Mouse (Mus musculus) CH12.LX (cell line): ENCODE data around the gene Tecta.

Experiments used
- CTCF ChIP-seq, 2 experiments: IDR thresholded peaks in 1 of 2; conservative IDR thresholded peaks in 1 of 2; 2 replicates each; pipeline ENCODE4 v1.5.1; 2011 to 2012; ENCODE audit warnings: low read depth in 2 of 2, low read length in 2 of 2, improper control_type of control experiment in 1 of 2, inconsistent platforms in 1 of 2, mild to moderate bottlenecking in 1 of 2, moderate library complexity in 1 of 2
- EP300 ChIP-seq: IDR thresholded peaks from 2 replicates; pipeline ENCODE4 v1.6.1; 2011; ENCODE audit warnings: low read length, improper control_type of control experiment
- HCFC1 ChIP-seq: IDR thresholded peaks from 2 replicates; pipeline ENCODE4 v1.6.1; 2012; ENCODE audit warnings: low read depth, mild to moderate bottlenecking, inconsistent platforms, low read length, improper control_type of control experiment
- JUN ChIP-seq: IDR thresholded peaks from 2 replicates; pipeline ENCODE4 v1.6.1; 2011; ENCODE audit warnings: low read depth, mild to moderate bottlenecking, low read length, improper control_type of control experiment, moderate library complexity; ENCODE audit not compliant: insufficient read depth
- JUND ChIP-seq: conservative IDR thresholded peaks from 2 replicates; pipeline ENCODE4 v1.6.1; 2011; ENCODE audit warnings: low read depth, low read length, improper control_type of control experiment
- MAFK ChIP-seq: IDR thresholded peaks from 2 replicates; pipeline ENCODE4 v1.6.1; 2011; ENCODE audit warnings: low read length, improper control_type of control experiment; ENCODE audit not compliant: insufficient replicate concordance
- MXI1 ChIP-seq: IDR thresholded peaks from 2 replicates; pipeline ENCODE4 v1.6.1; 2011; ENCODE audit warnings: mild to moderate bottlenecking, low read depth, low read length, improper control_type of control experiment
- POLR2A ChIP-seq: IDR thresholded peaks from 2 replicates; pipeline ENCODE4 v1.6.1; 2011; ENCODE audit warnings: low read depth, mild to moderate bottlenecking, improper control_type of control experiment, low read length
- RAD21 ChIP-seq: IDR thresholded peaks from 2 replicates; pipeline ENCODE4 v1.6.1; 2011; ENCODE audit warnings: low read depth, mild to moderate bottlenecking, low read length, improper control_type of control experiment, moderate library complexity
- SMC3 ChIP-seq: IDR thresholded peaks from 2 replicates; pipeline ENCODE4 v1.6.1; 2011; ENCODE audit warnings: low read depth, low read length, improper control_type of control experiment

GRCm38 (mm10) chr9:42349791-42350190 is 49.9 kb downstream of the Tecta start:
- TF ChIP-seq MAFK: no peak
- no peak for TF ChIP-seq POLR2A
- no peak for TF ChIP-seq CTCF (conservative IDR thresholded peaks at IDR 0.05 in 1 of 2, IDR thresholded peaks at IDR 0.05 in 1 of 2; ENCODE audit: low read depth in 2 of 2, low read length in 2 of 2)
- no peak for TF ChIP-seq SMC3
- no peak for TF ChIP-seq EP300
- no peak for TF ChIP-seq HCFC1
- TF ChIP-seq JUND: no peak
- TF ChIP-seq RAD21: no peak
- no peak for TF ChIP-seq JUN
- TF ChIP-seq MXI1: no peak
